Mouse (Mus musculus) spleen, adult 2 months (tissue): ENCODE measurements at regions not wholly inside any gene's neighbourhood (a gene's known extent, or its start where the extent isn't known, plus 50 kb on each side); places are given as distances from the start of the nearest gene placed in this dataset.

Experiments
- DNase-seq, 2 experiments: peaks; one replicate each; pipeline versions ENCODE4 v3.0.0 to v3.0.0-alpha.2; 2012 to 2021; ENCODE audit warnings: low spot score in 2 of 2, low read depth in 1 of 2
- H3K27ac ChIP-seq: fragments of 200-500 bp; 2 replicates; pipeline ENCODE4 v1.5.1; 2012; ENCODE audit warnings: low read length, inconsistent platforms; ENCODE audit not compliant: insufficient read depth
- H3K27me3 ChIP-seq: fragments of 200-500 bp; 2 replicates; pipeline ENCODE4 v1.6.1; 2012; ENCODE audit warnings: mild to moderate bottlenecking, moderate library complexity, low read length, inconsistent platforms; ENCODE audit not compliant: control insufficient read depth, insufficient read depth
- H3K36me3 ChIP-seq: fragments of 200-500 bp; 2 replicates; pipeline ENCODE4 v1.6.1; 2012; ENCODE audit warnings: mild to moderate bottlenecking, low read length, inconsistent platforms; ENCODE audit not compliant: control insufficient read depth, insufficient read depth
- H3K4me1 ChIP-seq: fragments of 200-500 bp; 2 replicates; pipeline ENCODE4 v1.6.1; 2011; ENCODE audit warnings: inconsistent platforms; ENCODE audit not compliant: control insufficient read depth, insufficient read depth, insufficient read length
- H3K4me3 ChIP-seq: fragments of 200-500 bp; 2 replicates; pipeline ENCODE4 v1.5.1; 2011; ENCODE audit warnings: mild to moderate bottlenecking, inconsistent platforms; ENCODE audit not compliant: insufficient read depth, insufficient read length; ENCODE audit errors: extremely low read depth
- CTCF ChIP-seq: fragments of 200-500 bp; IDR thresholded peaks from 2 replicates; pipeline ENCODE4 v1.5.1; 2011; ENCODE audit warnings: mild to moderate bottlenecking, inconsistent platforms; ENCODE audit not compliant: insufficient read depth, insufficient read length, insufficient replicate concordance; ENCODE audit errors: extremely low read depth
- POLR2A ChIP-seq: fragments of 200-500 bp; IDR thresholded peaks from 2 replicates; pipeline ENCODE4 v1.6.1; 2011; ENCODE audit warnings: low read depth, low read length, inconsistent platforms
- whole genome bisulfite sequencing: fragments of 180-500 bp; shearing (Covaris S2); methylation state at CpG from one replicate; pipeline ENCODE4 v1.1.7; 2018; 5-methylcytosine and 5-hydroxymethylcytosine counted together

DNA sequence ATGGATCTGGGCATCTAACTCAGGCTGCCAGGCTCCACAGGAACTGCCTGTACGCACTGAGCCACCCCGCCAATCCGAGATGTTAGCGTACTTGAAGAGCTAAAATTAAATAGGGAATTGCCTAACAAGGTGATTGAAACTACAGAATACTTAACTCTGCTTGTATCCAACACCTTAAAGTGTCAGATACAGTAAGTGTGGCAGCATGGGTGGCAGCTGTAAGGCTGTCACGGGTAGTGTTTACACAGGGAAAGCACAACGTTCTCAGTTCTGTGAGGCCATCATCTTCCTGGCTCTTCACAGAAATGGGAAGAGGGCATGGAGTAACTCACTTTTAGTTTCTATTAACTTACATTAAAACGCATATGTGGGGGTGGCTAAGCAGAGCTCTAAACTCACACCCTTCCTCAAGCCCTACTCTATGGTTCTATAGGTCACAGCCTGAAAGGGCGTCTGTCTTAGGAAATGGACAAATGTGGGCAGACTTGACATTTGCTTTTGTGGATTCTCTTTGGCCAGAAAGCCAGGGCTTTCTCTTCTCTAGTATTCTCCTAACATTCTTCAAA, 325.2 kb upstream of the Jarid2 start:
- Histone ChIP-seq H3K36me3 (no peaks in the 10 kb centered on the region), H3K27me3 (no peaks in the 10 kb centered on the region), H3K4me3 (no peak overlapping the region), H3K27ac (no peak overlapping the region), H3K4me1 (no peaks in the 10 kb centered on the region)
- DNase-seq, result no peak
- no peak for TF ChIP-seq CTCF
- TF ChIP-seq POLR2A, result no peak
- WGBS, result 79% methylated on average over 8 of the region's 8 CpGs

DNA sequence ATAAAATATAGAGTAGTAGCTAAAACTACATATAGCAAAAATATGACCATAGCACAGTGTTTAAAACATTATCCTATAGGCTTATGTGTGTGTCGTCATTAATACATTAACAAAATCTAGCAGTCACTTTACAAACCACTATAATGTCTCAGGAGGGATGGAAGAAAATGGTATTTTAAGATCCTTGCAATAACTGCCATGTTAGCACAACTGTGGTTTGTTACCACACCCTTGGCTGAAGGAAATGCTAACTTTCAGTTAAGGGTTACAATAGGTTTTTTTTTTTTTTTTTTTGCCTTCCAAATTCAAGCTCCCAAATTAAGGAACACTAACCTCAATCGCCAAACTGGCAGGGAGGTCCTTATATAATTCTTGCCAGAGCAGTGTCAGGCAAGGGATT, 322.0 kb upstream of the Jarid2 start:
- no peak for TF ChIP-seq CTCF
- TF ChIP-seq POLR2A, result no peak
- H3K4me3 ChIP-seq, result no peak overlapping the region
- WGBS, result 38% methylated on average over 2 of the region's 2 CpGs
- H3K4me1 ChIP-seq, result no peaks in the 10 kb centered on the region
- H3K27me3 ChIP-seq, result no peaks in the 10 kb centered on the region
- H3K27ac ChIP-seq, result no peak overlapping the region
- no peak for DNase-seq
- H3K36me3 ChIP-seq, result no peaks in the 10 kb centered on the region

DNA sequence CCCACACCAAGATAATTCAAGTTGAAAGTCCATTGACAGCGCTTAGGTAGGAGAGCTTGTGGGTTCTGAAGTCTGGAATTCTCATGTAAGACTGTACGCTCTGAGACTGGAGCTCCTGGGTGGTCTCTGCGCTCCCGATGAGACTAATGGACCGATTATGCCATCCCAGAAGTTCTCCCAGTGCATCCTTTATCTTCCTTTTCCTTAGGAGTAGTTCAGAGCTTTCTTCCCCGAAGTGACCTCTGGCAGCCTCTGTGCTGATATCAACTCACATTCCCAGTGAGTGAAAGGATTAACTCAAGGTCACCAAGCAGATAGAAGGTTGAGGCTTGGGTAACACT, 320.7 kb upstream of the Jarid2 start:
- H3K36me3 ChIP-seq, result no peaks in the 10 kb centered on the region
- TF ChIP-seq CTCF (no peak), POLR2A (no peak)
- no peaks in the 10 kb centered on the region for H3K4me1 ChIP-seq
- WGBS, result 88% methylated on average over 6 of the region's 6 CpGs
- H3K27me3 ChIP-seq, result no peaks in the 10 kb centered on the region
- no peak overlapping the region for H3K4me3 ChIP-seq
- no peak for DNase-seq
- no peak overlapping the region for H3K27ac ChIP-seq

DNA sequence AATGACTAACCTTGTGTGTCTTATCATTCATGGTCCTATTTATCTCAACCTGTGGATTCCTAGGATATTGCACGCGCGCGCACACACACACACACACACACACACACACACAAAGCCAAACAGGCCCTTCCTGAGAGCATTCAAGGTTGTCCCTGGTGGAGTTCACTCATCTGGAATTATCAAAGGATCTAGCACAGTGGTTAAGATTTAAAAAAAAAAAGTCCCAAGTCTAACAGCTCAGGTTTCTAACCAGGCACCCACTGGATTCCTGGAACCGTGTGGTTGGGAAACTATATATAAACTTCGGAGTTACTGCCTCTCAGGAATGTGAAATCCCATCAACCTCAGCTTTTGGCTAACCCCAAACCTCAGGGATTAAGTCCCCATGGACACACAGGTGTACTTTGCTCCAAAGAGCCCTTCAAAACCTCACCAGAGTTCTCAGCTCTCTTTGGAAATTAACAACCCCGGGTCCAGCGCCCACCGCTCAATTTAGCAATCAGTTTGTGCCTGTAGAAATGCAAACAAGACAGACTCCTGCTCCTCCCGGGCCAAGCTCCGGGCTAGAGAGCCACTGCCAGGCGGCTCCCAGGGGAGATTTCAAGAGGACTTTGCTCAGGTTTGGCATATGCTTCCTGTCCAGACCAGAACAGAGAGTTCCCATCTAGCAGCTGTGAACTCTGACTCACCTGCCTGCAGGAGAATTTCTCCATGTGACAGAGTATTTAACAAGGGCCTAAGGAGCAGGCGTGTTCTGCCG, 320.1 kb upstream of the Jarid2 start:
- no peak for TF ChIP-seq POLR2A
- TF ChIP-seq CTCF, result no peak
- Histone ChIP-seq H3K4me1 (no peaks in the 10 kb centered on the region), H3K36me3 (no peaks in the 10 kb centered on the region), H3K4me3 (no peak overlapping the region), H3K27ac (no peak overlapping the region), H3K27me3 (no peaks in the 10 kb centered on the region)
- WGBS, result 85% methylated on average over 14 of the region's 14 CpGs
- no peak for DNase-seq

DNA sequence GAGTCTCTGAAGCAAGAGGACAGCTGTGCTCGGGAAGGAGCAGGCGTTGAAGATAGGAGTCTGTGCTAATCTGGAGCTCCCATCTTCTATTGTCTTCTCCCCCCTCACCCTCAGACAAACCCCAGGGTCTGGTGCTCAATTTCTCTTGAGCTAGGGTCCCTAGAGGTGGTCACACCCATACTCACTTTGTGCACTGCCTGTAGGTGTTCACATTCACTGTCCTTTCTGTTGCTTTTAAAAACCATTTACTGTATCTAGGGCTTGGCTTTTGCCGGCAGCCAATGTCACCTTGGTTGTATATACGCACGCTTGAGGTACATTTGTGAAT, 319.6 kb upstream of the Jarid2 start:
- 94% methylated on average over 5 of the region's 5 CpGs for WGBS
- Histone ChIP-seq H3K4me3 (no peak overlapping the region), H3K36me3 (no peaks in the 10 kb centered on the region), H3K4me1 (no peaks in the 10 kb centered on the region), H3K27ac (no peak overlapping the region), H3K27me3 (no peaks in the 10 kb centered on the region)
- no peak for DNase-seq
- no peak for TF ChIP-seq POLR2A
- TF ChIP-seq CTCF, result no peak

DNA sequence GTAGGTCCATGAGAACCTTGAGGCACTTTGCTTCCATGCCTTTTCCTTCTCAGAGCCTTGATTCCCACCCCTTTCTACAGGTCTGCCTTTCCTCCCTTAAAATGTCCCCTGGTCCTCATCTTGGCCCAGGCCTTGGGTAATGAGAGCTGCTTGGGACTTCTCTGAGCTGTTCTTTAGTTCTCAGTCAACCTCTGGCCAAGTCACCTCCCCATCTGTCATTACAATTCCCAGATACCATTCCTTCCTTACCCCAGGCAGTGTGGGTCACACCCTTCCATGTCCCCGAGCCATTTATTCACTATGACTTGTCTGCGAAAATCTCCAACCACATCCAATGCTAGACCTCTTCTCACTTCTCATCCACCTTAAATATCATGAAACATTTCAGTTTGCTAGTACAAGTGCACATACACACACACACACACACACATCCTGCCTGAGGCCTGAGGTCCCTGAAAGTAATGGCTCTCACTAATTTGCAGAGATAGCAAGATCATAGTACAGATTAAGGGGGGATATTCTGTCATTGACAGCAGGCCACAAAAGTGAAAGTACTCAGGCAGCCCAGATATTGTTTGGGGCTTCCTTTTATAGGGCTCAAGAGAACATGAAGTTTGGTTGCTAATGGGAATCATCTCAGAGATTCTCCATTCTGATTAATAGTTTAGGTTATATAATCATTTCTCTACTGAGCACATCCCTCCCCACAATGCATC, 317.3 kb upstream of the Jarid2 start:
- no peak for DNase-seq
- H3K4me3 ChIP-seq, result no peak overlapping the region
- no peaks in the 10 kb centered on the region for H3K27me3 ChIP-seq
- H3K27ac ChIP-seq, result no peak overlapping the region
- TF ChIP-seq CTCF (no peak), POLR2A (no peak)
- H3K4me1 ChIP-seq, result no peaks in the 10 kb centered on the region
- H3K36me3 ChIP-seq, result no peaks in the 10 kb centered on the region
- WGBS, result 89% methylated on average over 2 of the region's 2 CpGs

DNA sequence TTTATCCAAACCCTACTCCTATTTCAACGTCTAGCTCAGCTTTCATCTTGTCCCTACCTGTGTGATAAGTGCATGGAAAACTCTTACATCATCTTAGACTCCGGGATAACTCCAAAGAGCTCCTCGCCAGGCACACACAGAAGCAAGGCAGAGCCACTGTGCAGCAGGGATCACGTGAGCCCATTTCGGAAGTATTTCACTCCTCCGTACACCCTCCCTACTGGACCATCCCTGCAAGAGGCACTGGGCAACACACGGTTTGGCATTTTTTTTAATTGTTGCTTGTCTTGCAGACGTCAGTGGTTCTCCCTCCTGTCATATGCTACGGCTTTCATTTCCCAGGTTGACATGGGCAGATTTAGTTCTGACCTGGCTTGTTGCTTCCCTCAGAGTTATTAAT, 316.0 kb upstream of the Jarid2 start:
- Histone ChIP-seq H3K36me3 (no peaks in the 10 kb centered on the region), H3K4me3 (no peak overlapping the region), H3K27me3 (no peaks in the 10 kb centered on the region), H3K27ac (no peak overlapping the region), H3K4me1 (no peaks in the 10 kb centered on the region)
- WGBS, result 87% methylated on average over 9 of the region's 9 CpGs
- TF ChIP-seq POLR2A, result no peak
- TF ChIP-seq CTCF, result no peak
- no peak for DNase-seq
